8 mouse cellular contexts compared by ENCODE assay signal in the genomic region with DNA sequence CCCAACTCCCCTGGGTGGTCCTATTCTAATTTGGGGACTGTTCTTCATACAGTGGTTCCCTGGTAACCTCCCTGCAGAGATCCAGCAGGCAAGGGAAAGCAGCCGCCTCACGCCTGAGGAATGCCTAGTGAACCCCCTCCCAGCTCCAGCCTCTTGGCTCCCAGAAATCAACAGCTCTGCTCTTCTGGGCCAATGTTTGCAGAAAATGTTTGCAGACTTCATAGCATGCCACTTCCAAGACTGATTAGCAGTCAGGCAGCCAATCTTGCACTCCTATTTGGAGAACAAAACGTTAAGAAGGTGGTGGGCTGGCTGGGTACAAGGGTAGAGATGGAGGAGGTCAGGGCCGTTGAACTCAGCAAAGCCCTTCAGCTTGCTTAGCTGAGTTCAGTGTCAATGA.
DNase-seq lines count a peak whose midpoint lies in the region; ATAC-seq and TF ChIP-seq lines count a peak whose summit lies in the region.
"Had no signal": no experiment of that assay in that cellular context is flagged by ENCODE, and none has a peak within 500 bp of the region (broad histone marks: within the 10 kb centered on the region; RNA-seq: fewer than 3 reads in every experiment).

No protein-coding gene starts in this region.

- no peak for TF ChIP-seq POLR2A in cerebellum, adult 2 months (IDR thresholded peaks at IDR 0.05; ENCODE audit: borderline replicate concordance, insufficient read depth, low read length)

- no peaks in the 10 kb centered on the region for H3K27me3 ChIP-seq in hindbrain, postnatal 0 days (ENCODE audit: insufficient read depth, low read length)
- H3K27me3 ChIP-seq in hindbrain, embryonic 16.5 days (replicated peaks; ENCODE audit: control insufficient read depth, insufficient read depth, low read length) = no peaks in the 10 kb centered on the region
- no peaks in the 10 kb centered on the region for H3K27me3 ChIP-seq in limb, embryonic 15.5 days
- no peaks in the 10 kb centered on the region for H3K27me3 ChIP-seq in stomach, embryonic 15.5 days (replicated peaks)
- no peaks in the 10 kb centered on the region for H3K27me3 ChIP-seq in cerebellum, adult 2 months (ENCODE audit: control insufficient read depth, insufficient read depth, low read length)

- H3K9me3 ChIP-seq in hindbrain, postnatal 0 days (ENCODE audit: low read length) = no peaks in the 10 kb centered on the region
- H3K9me3 ChIP-seq in hindbrain, embryonic 16.5 days (ENCODE audit: control insufficient read depth, low read length) = no peaks in the 10 kb centered on the region
- no peaks in the 10 kb centered on the region for H3K9me3 ChIP-seq in limb, embryonic 15.5 days
- no peaks in the 10 kb centered on the region for H3K9me3 ChIP-seq in stomach, embryonic 15.5 days

- no peak overlapping the region for H3K4me2 ChIP-seq in hindbrain, postnatal 0 days (ENCODE audit: low read depth, low read length)
- H3K4me2 ChIP-seq in hindbrain, embryonic 16.5 days (ENCODE audit: low read length) = no peak overlapping the region
- no peak overlapping the region for H3K4me2 ChIP-seq in limb, embryonic 15.5 days
- H3K4me2 ChIP-seq in stomach, embryonic 15.5 days = no peak overlapping the region

- no peaks in the 10 kb centered on the region for H3K36me3 ChIP-seq in hindbrain, postnatal 0 days (ENCODE audit: insufficient read depth, low read length)
- no peaks in the 10 kb centered on the region for H3K36me3 ChIP-seq in hindbrain, embryonic 16.5 days (ENCODE audit: control insufficient read depth, insufficient read depth, low read length)
- no peaks in the 10 kb centered on the region for H3K36me3 ChIP-seq in limb, embryonic 15.5 days
- no peaks in the 10 kb centered on the region for H3K36me3 ChIP-seq in stomach, embryonic 15.5 days

- H3K27ac ChIP-seq in hindbrain, postnatal 0 days = no peak overlapping the region
- H3K27ac ChIP-seq in hindbrain, embryonic 16.5 days (ENCODE audit: low read depth, low read length) = no peak overlapping the region
- peak overlapping the region; percentile 57 for H3K27ac ChIP-seq in limb, embryonic 15.5 days
- H3K27ac ChIP-seq in stomach, embryonic 15.5 days = peak overlapping the region; percentile 74
- H3K27ac ChIP-seq in cerebellum, adult 2 months (ENCODE audit: insufficient read depth, low read length) = no peak overlapping the region

- no peak for TF ChIP-seq CTCF in hindbrain, postnatal 0 days (IDR thresholded peaks at IDR 0.05; ENCODE audit: low read depth)
- TF ChIP-seq CTCF in cerebellum, adult 2 months (IDR thresholded peaks at IDR 0.05; ENCODE audit: borderline replicate concordance, insufficient read depth, low read depth, low read length) = no peak

- no peaks in the 10 kb centered on the region for H3K4me1 ChIP-seq in hindbrain, postnatal 0 days (ENCODE audit: insufficient read depth, low read length)
- no peaks in the 10 kb centered on the region for H3K4me1 ChIP-seq in hindbrain, embryonic 16.5 days (ENCODE audit: control insufficient read depth, insufficient read depth, low read depth, low read length)
- peaks cover 8% of the 10 kb centered on the region; the same call in 1 of the 2 replicates for H3K4me1 ChIP-seq in limb, embryonic 15.5 days
- peaks cover 4% of the 10 kb centered on the region; the same call in 1 of the 2 replicates for H3K4me1 ChIP-seq in stomach, embryonic 15.5 days
- no peaks in the 10 kb centered on the region for H3K4me1 ChIP-seq in cerebellum, adult 2 months (ENCODE audit: control insufficient read depth, insufficient read depth, low read length)

- ATAC-seq in hindbrain, postnatal 0 days = no peak
- ATAC-seq in hindbrain, embryonic 16.5 days = no peak
- ATAC-seq in limb, embryonic 15.5 days (ENCODE audit: insufficient number of reproducible peaks, low FRiP score, low TSS enrichment, low read depth) = no peak
- peak; percentile 79; the same call in 1 of the 2 replicates for ATAC-seq in stomach, embryonic 15.5 days (ENCODE audit: insufficient read depth, low FRiP score, low read depth)

- 58% methylated on average over 4 of the region's 4 CpGs for WGBS in hindbrain, postnatal 0 days
- WGBS in hindbrain, embryonic 16.5 days = 74% methylated on average over 4 of the region's 4 CpGs
- WGBS in limb, embryonic 15.5 days = 34% methylated on average over 4 of the region's 4 CpGs
- 29% methylated on average over 4 of the region's 4 CpGs for WGBS in stomach, embryonic 15.5 days
- 51% methylated on average over 4 of the region's 4 CpGs for WGBS in cerebellum, adult 2 months

- H3K4me3 ChIP-seq in hindbrain, postnatal 0 days (ENCODE audit: low read length) = no peak overlapping the region
- H3K4me3 ChIP-seq in hindbrain, embryonic 16.5 days (ENCODE audit: low read length) = no peak overlapping the region
- H3K4me3 ChIP-seq in limb, embryonic 15.5 days = no peak overlapping the region
- H3K4me3 ChIP-seq in stomach, embryonic 15.5 days (replicated peaks) = no peak overlapping the region
- no peak overlapping the region for H3K4me3 ChIP-seq in cerebellum, adult 2 months (replicated peaks; ENCODE audit: insufficient read depth, low read depth, low read length)

- DNase-seq in hindbrain, postnatal 0 days (ENCODE audit: low spot score) = peak; percentile 3
- peak; percentile 10 for DNase-seq in forelimb bud, embryonic 11.5 days (ENCODE audit: low read depth, low spot score)
- DNase-seq in cerebellum, adult 9-11 months = no peak
- DNase-seq in cerebellum, adult 2 months = no peak
- DNase-seq: right cerebral cortex, postnatal 25 days had no signal

- H3K9ac ChIP-seq in hindbrain, postnatal 0 days (replicated peaks; ENCODE audit: low read length) = no peak overlapping the region
- no peak overlapping the region for H3K9ac ChIP-seq in hindbrain, embryonic 16.5 days (ENCODE audit: low read depth, low read length)
- H3K9ac ChIP-seq in limb, embryonic 15.5 days = no peak overlapping the region
- H3K9ac ChIP-seq in stomach, embryonic 15.5 days = no peak overlapping the region

Comparison
In these comparisons a context has a peak if more than half of its experiments do, and no peak if none do; other contexts are left out.
1. DNase-seq: peak in hindbrain, postnatal 0 days (single experiment) and forelimb bud, embryonic 11.5 days (single experiment); none in cerebellum, adult 9-11 months (single experiment) and cerebellum, adult 2 months (0 of 2).
2. H3K27ac ChIP-seq: peak in limb, embryonic 15.5 days (single experiment) and stomach, embryonic 15.5 days (single experiment); none in hindbrain, postnatal 0 days (single experiment), hindbrain, embryonic 16.5 days (single experiment) and cerebellum, adult 2 months (single experiment).